Mouse (Mus musculus) liver, embryonic 14.5 days (tissue): ENCODE results near the gene Tecta. TPM values are rescaled to one million over a fixed set of nuclear protein-coding genes. Genes with fewer than 3 reads are reported as not detected.

Source experiments
- ATAC-seq: fragments of 200-750 bp; cut with Nextera tagmentation; 2 replicates; pipeline ENCODE4 v1.8.0; 2017; ENCODE audit warnings: moderate number of reproducible peaks, mild to moderate bottlenecking, moderate library complexity; ENCODE audit not compliant: insufficient read depth
- DNase-seq, 3 experiments: peaks; one replicate each; pipeline ENCODE4 v3.0.0-alpha.2; 2012 to 2013; ENCODE audit warnings: low read depth in 3 of 3, low spot score in 3 of 3
- H3K27ac ChIP-seq: fragments of 300-500 bp; sonication (generic); 2 replicates; pipeline ENCODE4 v1.5.1; 2014; ENCODE audit warnings: moderate library complexity, mild to moderate bottlenecking, control low read depth, inconsistent platforms
- H3K27me3 ChIP-seq: fragments of 300-500 bp; sonication (generic); 2 replicates; pipeline ENCODE4 v1.6.1; 2014; ENCODE audit warnings: mild to moderate bottlenecking, low read length, moderate library complexity; ENCODE audit not compliant: control insufficient read depth, insufficient read depth
- H3K36me3 ChIP-seq: fragments of 300-500 bp; sonication (generic); replicated peaks from 2 replicates; pipeline ENCODE4 v1.6.1; 2014; ENCODE audit warnings: low read depth; ENCODE audit not compliant: control insufficient read depth, insufficient read depth
- H3K4me1 ChIP-seq, 2 experiments: fragments of 200-500 bp in 1 of 2; fragments of 300-500 bp in 1 of 2; sonication (generic) in 1 of 2; replicated peaks; 2 replicates each; pipeline ENCODE4 v1.6.1; 2012 to 2014; ENCODE audit warnings: antibody characterized with exemption in 1 of 2, inconsistent platforms in 1 of 2, low read length in 1 of 2; ENCODE audit not compliant: control insufficient read depth in 2 of 2, insufficient read depth in 2 of 2
- H3K4me2 ChIP-seq: fragments of 300-500 bp; sonication (generic); 2 replicates; pipeline ENCODE4 v1.6.1; 2014; ENCODE audit warnings: low read depth, mild to moderate bottlenecking, control low read depth, moderate library complexity
- H3K4me3 ChIP-seq, 2 experiments: fragments of 200-500 bp in 1 of 2; fragments of 300-500 bp in 1 of 2; sonication (generic) in 1 of 2; 2 replicates each; pipeline ENCODE4 v1.5.1; 2012 to 2014; ENCODE audit warnings: low read depth in 2 of 2, low read length in 2 of 2, mild to moderate bottlenecking in 2 of 2, control low read depth in 1 of 2, inconsistent platforms in 1 of 2, moderate library complexity in 1 of 2; ENCODE audit not compliant: insufficient read depth in 1 of 2
- H3K9ac ChIP-seq: fragments of 300-500 bp; sonication (generic); replicated peaks from 2 replicates; pipeline ENCODE4 v1.6.1; 2014; ENCODE audit warnings: mild to moderate bottlenecking, control low read depth, moderate library complexity
- H3K9me3 ChIP-seq: fragments of 300-500 bp; sonication (generic); 2 replicates; pipeline ENCODE4 v1.6.1; 2016; ENCODE audit warnings: low read length, mixed read lengths; ENCODE audit not compliant: control insufficient read depth
- CTCF ChIP-seq: IDR thresholded peaks from 2 replicates; pipeline ENCODE4 v1.5.1; 2016; ENCODE audit warnings: antibody characterized with exemption, low read depth, control low read depth
- EP300 ChIP-seq: IDR thresholded peaks from 2 replicates; pipeline ENCODE4 v1.6.1; 2016; ENCODE audit warnings: antibody characterized with exemption, low read depth
- WGBS: fragments of 180-500 bp; shearing (Covaris S2); extraction: QIAGEN DNeasy Blood & Tissue Kit; methylation state at CpG from one replicate; pipeline ENCODE4 v1.1.7; 2014; ENCODE audit not compliant: insufficient replicate concordance; 5-methylcytosine and 5-hydroxymethylcytosine counted together
- polyA plus RNA-seq, 2 experiments: library from polyadenylated mRNA; depleted of rRNA in 1 of 2; stranded (reverse) in 1 of 2; unstranded in 1 of 2; fragments of >200 nt; fragmentation: Nextera tagmentation in 1 of 2; extraction: Ambion mirVana in 1 of 2; gene quantifications; 2 replicates each; pipeline versions ENCODE4 v1.2.1 to v1.2.3; 2012 to 2014

The Tecta gene
- polyA plus RNA-seq (2012; rRNA removed) = 0.28 and 0.29 TPM in 2 replicates
- 0.03 and 0.05 TPM in 2 replicates for polyA plus RNA-seq (2014; fragmentation: Nextera tagmentation; extraction: Ambion mirVana)

- no peaks in the 10 kb centered on the region for H3K9me3 ChIP-seq
- H3K36me3 ChIP-seq = no peaks in the 10 kb centered on the region
- no peak within 1 kb of the TSS for H3K9ac ChIP-seq
- DNase-seq (no peak), ATAC-seq (no peak)
- WGBS = 63% methylated on average over 6 of the region's 6 CpGs
- H3K27ac ChIP-seq = no peak within 1 kb of the TSS
- no peaks in the 10 kb centered on the region for H3K27me3 ChIP-seq
- no peak within 1 kb of the TSS for H3K4me3 ChIP-seq
- no peaks in the 10 kb centered on the region for H3K4me1 ChIP-seq
- TF ChIP-seq EP300 (no peak), CTCF (no peak)
- H3K4me2 ChIP-seq = no peak within 1 kb of the TSS
These were observed at the start of gene Tecta for GRCm38 (mm10) chr9:42399829-42400228. TSS of gene Tecta (minus strand) at chr9:42399929.

GRCm38 (mm10) chr9:42449043-42449442 is 49.3 kb upstream of the Tecta start:
- H3K36me3 ChIP-seq = peaks cover 45% of the 10 kb centered on the region
- no peak overlapping the region for H3K4me2 ChIP-seq
- peaks cover 0 to 4% of the 10 kb centered on the region in 2 experiments; a peak in 1 of 4 replicates for H3K4me1 ChIP-seq
- DNase-seq (no peak), ATAC-seq (no peak)
- no peak overlapping the region for H3K4me3 ChIP-seq
- H3K27me3 ChIP-seq = no peaks in the 10 kb centered on the region
- H3K9ac ChIP-seq = no peak overlapping the region
- TF ChIP-seq CTCF (no peak), EP300 (no peak)
- H3K9me3 ChIP-seq = no peaks in the 10 kb centered on the region
- no peak overlapping the region for H3K27ac ChIP-seq
- 79% methylated on average over 6 of the region's 6 CpGs for WGBS

DNA sequence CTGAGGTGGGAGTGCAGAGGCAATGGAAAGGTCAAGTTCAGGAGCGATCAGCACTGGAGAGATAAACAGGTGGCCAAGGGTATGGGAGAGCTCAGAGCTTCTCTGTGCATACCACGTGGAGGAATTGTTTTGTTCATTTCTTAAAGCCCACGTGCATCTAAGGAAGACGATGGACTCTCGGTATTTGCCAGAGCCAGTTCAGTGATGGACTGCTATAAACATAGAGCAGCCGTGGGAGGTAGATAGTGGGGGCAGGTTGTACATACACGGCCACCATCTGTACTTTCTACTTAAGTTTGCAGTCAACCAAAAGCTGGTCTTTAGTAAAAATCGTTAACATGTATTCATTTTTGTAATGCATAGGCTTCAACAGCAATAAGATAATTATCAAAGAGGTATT is 42.4 kb upstream of the Tecta start:
- no peaks in the 10 kb centered on the region for H3K9me3 ChIP-seq
- no peak overlapping the region for H3K4me3 ChIP-seq
- 78% methylated on average over 8 of the region's 8 CpGs for WGBS
- DNase-seq (no peak), ATAC-seq (no peak)
- peaks cover 65% of the 10 kb centered on the region for H3K36me3 ChIP-seq
- no peak overlapping the region for H3K27ac ChIP-seq
- no peaks in the 10 kb centered on the region for H3K4me1 ChIP-seq
- no peaks in the 10 kb centered on the region for H3K27me3 ChIP-seq
- no peak for TF ChIP-seq EP300
- TF ChIP-seq CTCF = no peak
- H3K9ac ChIP-seq = no peak overlapping the region
- H3K4me2 ChIP-seq = no peak overlapping the region

DNA sequence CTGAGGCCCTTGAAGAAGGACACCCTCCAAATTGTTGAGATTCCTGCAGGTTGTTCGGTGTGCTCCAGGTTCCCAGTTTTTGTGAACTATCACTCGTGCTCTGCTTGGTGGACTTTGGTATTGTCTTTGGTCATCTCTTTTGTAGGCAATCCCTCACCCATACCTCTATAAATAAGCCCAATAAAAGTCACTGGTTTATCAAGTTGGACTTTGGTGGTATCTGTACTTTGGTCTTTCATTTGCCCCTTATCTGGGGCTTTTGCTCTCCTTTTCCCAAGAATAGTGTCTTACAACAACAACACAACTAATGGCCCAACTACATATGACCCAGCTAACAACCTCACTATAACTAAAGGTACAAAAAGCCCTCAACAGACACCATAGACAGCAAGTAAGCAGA is 41.5 kb upstream of the Tecta start:
- no peaks in the 10 kb centered on the region for H3K9me3 ChIP-seq
- WGBS = 84% methylated on average over 2 of the region's 2 CpGs
- no peak overlapping the region for H3K4me3 ChIP-seq
- ATAC-seq (no peak), DNase-seq (no peak)
- TF ChIP-seq EP300 = no peak
- no peak for TF ChIP-seq CTCF
- peaks cover 73% of the 10 kb centered on the region for H3K36me3 ChIP-seq
- H3K4me1 ChIP-seq = peaks cover 3 to 8% of the 10 kb centered on the region in 2 experiments
- no peak overlapping the region for H3K27ac ChIP-seq
- H3K9ac ChIP-seq = no peak overlapping the region
- no peak overlapping the region for H3K4me2 ChIP-seq
- no peaks in the 10 kb centered on the region for H3K27me3 ChIP-seq

DNA sequence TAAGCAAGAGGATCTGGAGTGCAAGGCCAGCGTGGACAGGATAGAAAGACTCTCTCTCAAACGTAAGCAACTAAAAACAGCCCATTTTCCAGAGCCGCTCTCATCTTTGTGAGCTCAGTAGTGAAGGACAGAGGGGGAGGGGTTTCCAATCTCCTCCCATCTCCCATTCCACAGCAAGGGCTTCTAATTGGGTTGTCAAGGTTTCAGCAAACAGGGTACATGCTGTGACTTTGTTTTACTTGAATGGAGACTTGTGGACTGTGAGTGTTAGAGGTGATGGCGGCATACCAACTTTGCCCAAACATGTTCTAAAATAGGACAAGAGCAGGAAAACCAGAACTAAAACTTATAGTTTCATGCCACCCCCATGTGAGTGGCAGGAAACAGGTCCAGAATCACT is 39.7 kb upstream of the Tecta start:
- Histone ChIP-seq H3K27me3 (no peaks in the 10 kb centered on the region), H3K4me2 (no peak overlapping the region), H3K27ac (no peak overlapping the region), H3K4me3 (no peak overlapping the region), H3K9ac (no peak overlapping the region), H3K4me1 (peaks cover 7 to 14% of the 10 kb centered on the region in 2 experiments), H3K36me3 (peaks cover 70% of the 10 kb centered on the region), H3K9me3 (no peaks in the 10 kb centered on the region)
- ATAC-seq (no peak), DNase-seq (no peak)
- no peak for TF ChIP-seq EP300
- TF ChIP-seq CTCF = no peak
- 79% methylated on average over 4 of the region's 4 CpGs for WGBS
